Mouse (Mus musculus): ENCODE results near the gene Pigk. TPM values are rescaled to one million over a fixed set of nuclear protein-coding genes. Genes with fewer than 3 reads are reported as not detected.

Gene Pigk
- polyA plus RNA-seq, 1 experiment from 2014 or later = 50.8 TPM

DNA sequence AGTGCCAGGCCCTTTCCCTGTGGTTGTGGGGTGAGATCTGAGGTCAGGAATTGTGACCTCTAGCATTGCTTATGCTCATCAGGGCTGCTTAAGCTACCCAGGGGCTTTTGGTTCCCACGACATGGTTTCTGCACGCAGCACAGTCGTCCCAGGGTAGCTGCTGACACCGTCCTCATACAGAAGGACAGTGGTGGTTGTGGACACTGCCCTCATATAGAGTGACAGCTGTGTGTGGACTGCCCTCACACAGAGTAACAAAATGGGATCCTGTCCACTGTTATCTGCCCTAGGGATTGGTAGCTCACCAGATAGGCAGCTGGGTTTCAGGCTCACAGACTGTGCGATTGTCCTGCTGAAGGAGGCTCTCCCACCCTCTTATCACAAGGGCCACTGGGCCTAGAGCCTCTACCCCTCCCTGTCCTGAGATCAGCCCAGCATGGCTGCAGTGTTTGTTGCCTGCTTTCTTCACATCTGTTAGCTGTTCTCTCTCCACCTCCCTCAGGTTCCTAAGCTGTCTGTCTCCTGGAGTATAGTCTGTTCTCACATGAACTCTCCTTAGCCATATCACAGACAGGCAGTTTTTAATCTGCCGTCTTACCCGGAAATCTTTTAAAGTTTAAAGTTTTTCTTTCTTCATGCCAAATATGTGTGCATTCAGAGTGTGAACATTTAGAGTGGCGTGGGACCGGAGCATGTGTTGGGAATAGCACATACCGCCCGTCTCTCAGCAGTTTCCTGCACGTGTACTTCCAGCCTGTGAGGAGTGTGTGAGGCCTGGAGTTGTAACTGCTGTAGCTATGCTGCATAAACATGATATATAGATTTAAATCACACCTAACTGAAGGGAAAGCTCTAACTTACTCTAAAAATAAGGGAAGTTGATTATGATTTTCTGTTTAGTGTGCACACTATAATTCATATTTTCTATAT, 43.8 kb downstream of the Pigk start:
- no peak overlapping the region for H3K4me3 ChIP-seq
- no peak overlapping the region for H3K4me2 ChIP-seq
- ATAC-seq (ENCODE audit: low FRiP score, low read depth) = peak; percentile 55; the same call in 1 of the 2 replicates
- no peaks in the 10 kb centered on the region for H3K27me3 ChIP-seq
- peaks cover 25% of the 10 kb centered on the region for H3K4me1 ChIP-seq (replicated peaks)
- WGBS = 62% methylated on average over 12 of the region's 12 CpGs
- no peaks in the 10 kb centered on the region for H3K9me3 ChIP-seq
- H3K9ac ChIP-seq = no peak overlapping the region
- H3K27ac ChIP-seq (replicated peaks) = 0 out of 2 replicates have a peak overlapping the region, but pooled peaks have one; percentile 13
- no peaks in the 10 kb centered on the region for H3K36me3 ChIP-seq

DNA sequence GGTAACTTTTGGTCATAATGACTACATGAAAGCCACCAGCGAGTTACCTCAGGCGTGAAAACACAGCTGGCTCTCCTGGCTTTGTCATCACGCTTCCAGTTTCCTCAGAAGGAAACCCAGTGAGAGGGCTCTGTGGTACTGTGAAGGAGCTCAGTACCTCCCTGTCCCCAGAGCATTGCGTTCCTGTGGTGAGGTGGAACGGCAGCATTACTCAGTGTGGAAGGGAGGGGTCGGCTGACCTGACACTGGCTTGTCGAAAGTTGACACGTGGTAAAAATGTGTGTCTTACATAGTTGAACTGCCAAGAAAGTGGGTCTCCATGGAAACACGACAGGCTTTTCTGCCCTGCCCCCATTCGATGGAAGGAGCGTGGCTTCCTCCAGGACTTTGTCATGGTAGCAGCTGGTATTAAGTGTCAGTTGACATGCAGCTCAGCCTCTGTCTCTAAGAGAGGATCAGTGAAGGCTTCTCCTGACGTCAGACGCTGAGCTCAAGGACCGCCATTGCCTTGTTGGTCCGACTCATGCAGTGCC, 44.7 kb downstream of the Pigk start:
- H3K4me1 ChIP-seq (replicated peaks) = peaks cover 25% of the 10 kb centered on the region
- no peak overlapping the region for H3K4me2 ChIP-seq
- no peak overlapping the region for H3K4me3 ChIP-seq
- H3K9ac ChIP-seq = no peak overlapping the region
- ATAC-seq (ENCODE audit: low FRiP score, low read depth) = peak; percentile 17; the same call in 1 of the 2 replicates
- H3K36me3 ChIP-seq = no peaks in the 10 kb centered on the region
- no peak overlapping the region for H3K27ac ChIP-seq (replicated peaks)
- 35% methylated on average over 15 of the region's 15 CpGs for WGBS
- H3K27me3 ChIP-seq = no peaks in the 10 kb centered on the region
- H3K9me3 ChIP-seq = no peaks in the 10 kb centered on the region

DNA sequence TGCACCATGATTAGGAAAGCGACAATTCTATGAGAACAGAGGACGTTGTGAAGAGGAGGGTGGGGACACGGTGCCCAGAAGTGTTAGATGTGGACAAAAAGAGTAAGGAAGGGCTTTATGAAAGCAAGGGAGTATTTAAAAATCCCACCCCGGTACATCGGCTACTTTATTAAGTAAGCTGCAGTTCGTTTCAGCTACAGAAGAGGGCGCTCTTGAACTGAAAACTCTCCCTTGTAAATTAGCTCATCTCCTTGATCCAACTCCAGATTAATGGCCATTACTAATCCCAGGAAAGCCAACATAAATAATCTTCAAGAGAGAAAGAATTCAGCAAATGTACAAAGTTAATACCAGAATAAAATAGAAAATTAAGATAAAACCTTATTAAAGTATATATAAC, 47.2 kb downstream of the Pigk start:
- Histone ChIP-seq H3K4me3 (no peak overlapping the region), H3K9ac (no peak overlapping the region), H3K9me3 (no peaks in the 10 kb centered on the region), H3K4me2 (no peak overlapping the region), H3K27ac (replicated peaks) (no peak overlapping the region), H3K36me3 (no peaks in the 10 kb centered on the region), H3K27me3 (no peaks in the 10 kb centered on the region), H3K4me1 (replicated peaks) (peaks cover 25% of the 10 kb centered on the region)
- ATAC-seq (ENCODE audit: low FRiP score, low read depth) = no peak
- 23% methylated on average over 7 of the region's 7 CpGs for WGBS

DNA sequence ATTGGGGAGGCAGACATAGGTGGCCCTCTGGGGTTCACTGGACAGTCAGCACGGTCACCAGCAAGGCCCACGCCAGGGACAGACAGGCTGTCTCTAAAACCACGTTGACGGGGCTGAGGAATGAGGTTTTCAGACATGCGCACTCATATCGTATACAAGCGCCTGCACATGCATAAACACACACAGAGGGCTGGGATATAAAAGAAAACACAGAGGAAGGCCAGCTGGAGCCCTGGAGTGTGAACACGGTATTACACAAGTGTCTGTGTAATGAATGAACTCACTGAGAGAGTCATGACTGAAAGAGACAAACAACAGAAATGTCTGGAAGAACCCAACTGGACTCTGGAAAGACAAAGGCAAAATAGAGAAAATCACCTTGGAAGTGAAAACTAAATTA, 47.8 kb downstream of the Pigk start:
- no peaks in the 10 kb centered on the region for H3K27me3 ChIP-seq
- ATAC-seq (ENCODE audit: low FRiP score, low read depth) = no peak
- whole genome bisulfite sequencing = 79% methylated on average over 8 of the region's 8 CpGs
- no peak overlapping the region for H3K4me2 ChIP-seq
- no peaks in the 10 kb centered on the region for H3K9me3 ChIP-seq
- H3K9ac ChIP-seq = no peak overlapping the region
- no peak overlapping the region for H3K27ac ChIP-seq (replicated peaks)
- no peaks in the 10 kb centered on the region for H3K36me3 ChIP-seq
- H3K4me1 ChIP-seq (replicated peaks) = peaks cover 23% of the 10 kb centered on the region
- no peak overlapping the region for H3K4me3 ChIP-seq

DNA sequence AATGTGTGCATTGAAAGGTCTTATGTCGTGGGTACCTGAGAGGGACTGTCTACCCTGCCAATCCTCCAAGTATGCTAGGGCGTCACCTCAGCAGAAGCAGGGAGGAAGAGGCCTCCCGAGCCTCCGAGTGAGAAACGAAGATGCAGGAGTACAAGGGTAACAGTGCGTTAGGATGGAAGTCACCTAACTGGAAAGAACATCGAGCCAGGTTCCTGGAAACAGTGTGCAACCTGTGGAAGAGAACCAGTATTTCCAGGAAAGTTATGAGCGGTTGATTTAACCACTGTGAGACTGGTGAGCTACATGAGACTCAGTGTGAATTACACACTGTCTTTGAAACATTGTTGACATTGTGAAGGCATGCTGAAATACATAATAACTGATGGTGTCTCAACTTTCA, 48.4 kb downstream of the Pigk start:
- Histone ChIP-seq H3K4me1 (replicated peaks) (peaks cover 16% of the 10 kb centered on the region), H3K4me3 (no peak overlapping the region), H3K36me3 (no peaks in the 10 kb centered on the region), H3K4me2 (no peak overlapping the region), H3K27me3 (no peaks in the 10 kb centered on the region), H3K9ac (no peak overlapping the region), H3K27ac (replicated peaks) (no peak overlapping the region), H3K9me3 (no peaks in the 10 kb centered on the region)
- ATAC-seq (ENCODE audit: low FRiP score, low read depth) = no peak
- WGBS = 92% methylated on average over 8 of the region's 8 CpGs

DNA sequence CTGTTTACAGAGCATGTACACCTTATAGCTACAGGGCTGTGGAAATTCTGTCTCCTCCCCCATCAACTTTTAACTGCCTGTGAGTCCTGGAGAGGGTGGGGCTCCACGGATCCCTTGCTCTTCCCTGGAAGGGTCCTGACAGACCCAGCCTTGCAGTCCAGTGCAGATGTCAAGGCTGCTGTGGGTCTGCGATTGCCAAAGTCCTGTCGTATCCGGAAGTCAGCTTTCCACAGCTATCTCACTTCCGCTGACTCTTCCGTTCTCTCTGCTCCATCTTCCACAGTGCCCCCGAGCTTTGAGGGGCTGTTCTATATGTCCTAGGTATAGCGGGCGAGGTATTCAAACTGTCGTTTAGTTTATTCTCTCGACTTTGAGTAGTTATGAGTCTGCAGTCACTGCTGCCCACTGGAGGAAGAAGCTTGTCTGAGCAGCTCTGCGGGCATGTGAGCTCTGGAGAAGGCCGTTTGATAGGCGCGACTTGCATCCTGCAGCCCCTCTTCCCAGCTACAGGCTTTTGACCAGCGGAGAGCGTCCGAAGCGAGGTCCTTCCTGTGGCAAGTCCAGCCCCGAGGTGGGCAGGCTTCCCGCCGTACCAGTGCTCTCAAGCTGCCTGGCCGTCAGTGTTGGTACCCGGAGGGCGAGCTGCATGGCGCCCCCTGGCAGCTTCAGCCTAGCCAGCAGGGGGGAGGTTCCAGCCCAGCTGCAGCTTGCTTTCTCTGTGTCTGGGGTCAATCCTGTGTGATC, 49.4 kb downstream of the Pigk start:
- no peak overlapping the region for H3K9ac ChIP-seq
- peak overlapping the region; percentile 35; the same call in 1 of the 2 replicates for H3K4me2 ChIP-seq
- no peaks in the 10 kb centered on the region for H3K27me3 ChIP-seq
- 38% methylated on average over 26 of the region's 26 CpGs for WGBS
- H3K36me3 ChIP-seq = 0 out of 2 replicates have a peak, but pooled peaks cover 4% of the 10 kb centered on the region
- H3K4me1 ChIP-seq (replicated peaks) = peaks cover 10% of the 10 kb centered on the region
- H3K27ac ChIP-seq (replicated peaks) = no peak overlapping the region
- no peak for ATAC-seq (ENCODE audit: low FRiP score, low read depth)
- no peaks in the 10 kb centered on the region for H3K9me3 ChIP-seq
- H3K4me3 ChIP-seq = no peak overlapping the region

DNA sequence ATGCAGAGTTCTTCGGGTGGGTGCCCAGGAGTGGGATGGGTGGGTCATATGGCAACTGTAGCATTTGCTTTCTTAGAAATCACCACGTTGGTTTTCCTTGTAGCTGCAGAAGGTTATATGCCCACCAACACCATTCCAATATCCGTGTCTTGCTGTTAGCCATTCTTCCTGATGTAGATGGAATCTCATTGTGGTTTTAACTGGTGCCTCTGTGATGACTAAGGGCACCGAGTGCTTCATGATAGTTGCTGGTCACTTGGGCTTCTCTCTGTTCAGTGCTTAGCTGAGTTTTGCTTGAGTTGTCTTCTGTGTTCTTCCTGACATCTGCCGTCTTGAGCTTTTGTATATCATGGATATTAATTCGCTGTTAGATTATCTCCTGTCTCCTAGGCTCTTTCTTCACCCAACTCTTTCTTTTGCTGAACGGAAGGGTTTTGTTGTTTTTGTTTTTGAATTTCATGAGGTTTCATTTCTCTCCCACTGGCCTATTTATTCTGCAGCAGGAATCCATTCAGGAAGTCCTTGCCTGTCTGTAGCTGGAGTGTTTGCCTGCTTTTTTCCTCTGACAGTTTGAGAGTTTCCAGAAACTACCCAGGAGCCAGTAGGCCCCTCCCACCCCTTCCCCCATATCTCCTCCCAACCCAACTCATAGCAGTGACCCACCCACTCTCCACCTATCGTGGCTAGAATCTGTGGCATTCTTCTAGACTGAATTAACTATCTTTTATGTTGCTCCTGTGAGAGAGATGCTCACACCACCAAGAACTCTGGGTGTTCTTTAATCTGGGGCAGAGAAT, 50.8 kb downstream of the Pigk start:
- H3K9me3 ChIP-seq = no peaks in the 10 kb centered on the region
- H3K4me2 ChIP-seq = no peak overlapping the region
- H3K4me3 ChIP-seq = no peak overlapping the region
- no peak overlapping the region for H3K27ac ChIP-seq (replicated peaks)
- WGBS = 70% methylated on average over 8 of the region's 8 CpGs
- 0 out of 2 replicates have a peak, but pooled peaks cover 2% of the 10 kb centered on the region for H3K4me1 ChIP-seq (replicated peaks)
- ATAC-seq (ENCODE audit: low FRiP score, low read depth) = no peak
- no peaks in the 10 kb centered on the region for H3K27me3 ChIP-seq
- H3K36me3 ChIP-seq = 0 out of 2 replicates have a peak, but pooled peaks cover 6% of the 10 kb centered on the region
- no peak overlapping the region for H3K9ac ChIP-seq

DNA sequence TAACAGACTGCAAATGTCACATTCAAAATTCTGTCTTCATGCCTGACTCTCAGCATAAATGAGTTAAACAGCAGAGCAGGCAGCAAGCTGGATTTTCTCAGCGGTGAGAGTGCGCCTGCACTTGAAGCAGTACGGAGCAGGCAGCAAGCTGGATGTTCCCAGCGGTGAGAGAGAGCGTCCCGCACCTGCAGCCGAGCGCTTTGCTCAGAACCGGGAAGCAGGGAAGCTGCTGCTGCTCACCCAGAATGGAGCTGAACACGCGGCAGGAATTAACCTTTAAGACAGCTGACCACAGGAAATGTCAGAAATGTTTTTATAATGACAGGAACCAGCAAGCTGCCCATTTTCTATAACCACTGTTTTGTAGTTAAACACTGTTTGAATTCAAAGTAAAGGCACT, 53.6 kb downstream of the Pigk start:
- ATAC-seq (ENCODE audit: low FRiP score, low read depth) = no peak
- Histone ChIP-seq H3K4me3 (no peak overlapping the region), H3K27ac (replicated peaks) (no peak overlapping the region), H3K27me3 (no peaks in the 10 kb centered on the region), H3K4me2 (no peak overlapping the region), H3K9me3 (no peaks in the 10 kb centered on the region), H3K36me3 (0 out of 2 replicates have a peak, but pooled peaks cover 6% of the 10 kb centered on the region), H3K4me1 (replicated peaks) (no peaks in the 10 kb centered on the region), H3K9ac (no peak overlapping the region)
- 71% methylated on average over 11 of the region's 11 CpGs for WGBS

DNA sequence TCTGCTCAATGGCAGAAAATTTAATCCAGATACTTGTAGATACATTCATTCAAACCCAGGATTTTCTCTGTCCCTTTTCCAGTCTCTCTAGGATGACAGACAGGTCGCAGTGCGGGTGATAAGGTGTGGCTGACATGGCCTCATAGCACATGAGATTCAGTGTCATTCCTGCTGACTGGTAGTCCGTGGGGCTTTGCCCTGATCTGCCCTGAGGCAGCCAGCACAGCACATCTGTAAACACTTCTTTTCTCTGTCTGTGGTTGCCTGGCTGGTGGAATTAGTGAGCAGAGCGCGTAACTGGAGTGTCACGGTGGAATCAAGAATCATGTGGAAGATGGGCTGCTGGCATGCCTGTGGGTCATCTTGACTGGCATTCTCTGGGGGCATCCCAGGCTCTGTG, 56.2 kb downstream of the Pigk start:
- no peak for ATAC-seq (ENCODE audit: low FRiP score, low read depth)
- WGBS = 71% methylated on average over 6 of the region's 6 CpGs

DNA sequence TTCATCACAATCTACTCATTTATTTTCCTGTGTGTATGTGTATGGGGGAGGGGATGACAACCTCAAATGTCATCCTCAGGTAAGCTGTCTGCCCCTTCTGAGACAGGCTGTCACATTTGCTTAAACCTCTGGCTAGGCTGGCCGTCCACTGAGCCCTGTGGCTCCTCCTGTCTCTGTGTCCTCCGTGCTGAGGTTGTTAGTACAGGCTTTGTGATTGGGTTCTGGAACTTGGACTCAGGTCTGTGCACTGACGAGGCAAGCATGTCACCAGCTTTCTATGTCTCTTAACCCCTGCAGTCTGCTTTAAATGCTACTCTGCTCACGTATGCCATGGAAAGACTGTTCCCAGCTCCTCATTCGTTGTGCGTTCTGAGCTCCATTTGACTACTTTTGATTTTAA, 62.5 kb downstream of the Pigk start:
- Histone ChIP-seq H3K4me3 (no peak overlapping the region), H3K9me3 (no peaks in the 10 kb centered on the region), H3K4me1 (replicated peaks) (no peaks in the 10 kb centered on the region), H3K27me3 (no peaks in the 10 kb centered on the region), H3K9ac (no peak overlapping the region), H3K4me2 (no peak overlapping the region), H3K27ac (replicated peaks) (no peak overlapping the region), H3K36me3 (no peaks in the 10 kb centered on the region)
- 84% methylated on average over 6 of the region's 6 CpGs for WGBS
- ATAC-seq (ENCODE audit: low FRiP score, low read depth) = no peak

More for the DNA sequence above, 56.2 kb downstream of the Pigk start:
- no peak overlapping the region for H3K4me2 ChIP-seq
- no peaks in the 10 kb centered on the region for H3K27me3 ChIP-seq
- H3K36me3 ChIP-seq = 0 out of 2 replicates have a peak, but pooled peaks cover 6% of the 10 kb centered on the region
- no peak overlapping the region for H3K4me3 ChIP-seq
- no peak overlapping the region for H3K9ac ChIP-seq
- no peaks in the 10 kb centered on the region for H3K9me3 ChIP-seq
- H3K4me1 ChIP-seq (replicated peaks) = no peaks in the 10 kb centered on the region
- H3K27ac ChIP-seq (replicated peaks) = no peak overlapping the region

DNA sequence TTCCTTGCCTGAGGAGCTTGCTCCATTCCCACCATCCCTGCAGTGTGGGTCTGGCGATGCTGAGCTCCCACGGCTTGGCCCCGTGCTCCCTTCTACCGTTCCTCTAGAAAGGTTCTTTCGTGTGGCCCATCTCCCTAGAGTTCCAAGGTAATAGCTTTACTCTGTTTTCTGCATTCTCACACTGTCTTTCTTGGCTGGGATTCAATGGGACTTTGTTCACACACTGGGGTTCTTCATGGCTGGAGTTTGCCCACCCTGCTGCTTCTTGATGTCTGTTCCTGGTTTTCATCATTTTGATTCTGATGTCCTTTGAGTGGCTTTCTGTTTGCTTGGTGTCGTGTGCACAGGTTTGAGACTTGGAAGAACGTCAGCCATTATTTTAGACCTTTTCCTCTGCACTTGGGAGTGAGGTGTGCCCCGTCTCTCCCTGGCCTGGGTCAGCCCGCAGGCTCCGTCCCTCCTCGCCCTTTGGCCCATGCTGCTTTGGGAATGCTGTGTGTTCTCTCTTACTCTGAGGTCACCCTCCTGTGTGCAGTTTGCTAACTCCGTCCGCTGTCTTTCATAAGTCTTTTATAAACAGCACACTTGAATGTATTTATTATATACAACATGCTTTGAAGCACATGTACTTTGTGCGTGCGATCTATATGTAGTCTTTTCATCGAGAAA, 63.1 kb downstream of the Pigk start:
- Histone ChIP-seq H3K9me3 (no peaks in the 10 kb centered on the region), H3K36me3 (no peaks in the 10 kb centered on the region)
- WGBS = 79% methylated on average over 16 of the region's 16 CpGs

More for the DNA sequence above, 63.1 kb downstream of the Pigk start:
- no peak overlapping the region for H3K4me2 ChIP-seq
- no peaks in the 10 kb centered on the region for H3K4me1 ChIP-seq (replicated peaks)
- no peak for ATAC-seq (ENCODE audit: low FRiP score, low read depth)
- no peak overlapping the region for H3K9ac ChIP-seq
- no peak overlapping the region for H3K27ac ChIP-seq (replicated peaks)
- no peaks in the 10 kb centered on the region for H3K27me3 ChIP-seq
- no peak overlapping the region for H3K4me3 ChIP-seq
